15 mouse cellular contexts compared by ENCODE assay signal in the genomic region with DNA sequence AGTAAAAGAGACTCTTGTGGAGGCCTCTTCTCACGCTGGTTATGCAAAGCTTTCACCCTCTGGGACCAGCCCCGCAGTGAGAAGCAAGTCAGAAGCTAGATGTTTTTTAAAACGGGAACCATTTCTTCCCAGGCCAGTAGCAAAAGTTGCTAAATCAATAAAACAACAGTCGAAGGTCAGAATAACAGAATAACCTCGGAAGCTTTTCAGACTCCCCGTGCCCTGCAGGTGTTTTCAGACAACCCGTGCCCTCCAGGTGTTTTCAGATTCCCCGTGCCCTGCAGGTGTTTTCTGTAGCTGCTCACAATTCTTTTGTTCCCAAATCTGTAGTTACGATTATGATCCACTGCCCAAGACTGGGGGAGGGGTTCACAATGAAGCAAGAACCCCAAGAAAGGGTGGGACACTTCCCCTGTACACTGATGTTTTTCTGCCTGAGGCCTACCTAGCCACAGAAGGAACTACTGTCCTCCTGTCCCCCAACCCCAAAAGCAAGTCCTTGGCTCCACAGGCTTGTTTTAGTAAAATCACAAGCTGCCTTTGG. TPM values are rescaled to one million over a fixed set of nuclear protein-coding genes. Genes with fewer than 3 reads are reported as not detected.
DNase-seq lines count a peak whose midpoint lies in the region; ATAC-seq and TF ChIP-seq lines count a peak whose summit lies in the region.
"Had no signal": no experiment of that assay in that cellular context is flagged by ENCODE, and none has a peak within 500 bp of the region (broad histone marks: within the 10 kb centered on the region; RNA-seq: fewer than 3 reads in every experiment).

No protein-coding gene starts in this region.

- no peak overlapping the region for H3K27ac ChIP-seq in liver, embryonic 12.5 days
- no peak overlapping the region for H3K27ac ChIP-seq in liver, embryonic 11.5 days (ENCODE audit: low read depth, low read length)
- H3K27ac ChIP-seq in MEL (ENCODE audit: control insufficient read depth, low read depth, low read length) = peak overlapping the region; percentile 72; the same call in 1 of the 2 replicates
- peak overlapping the region; percentile 15 for H3K27ac ChIP-seq in liver, embryonic 13.5 days
- peak overlapping the region; percentile 62 for H3K27ac ChIP-seq in small intestine, adult 2 months (ENCODE audit: insufficient read depth, low read depth, low read length)
- no peak overlapping the region for H3K27ac ChIP-seq in lung, postnatal 0 days (ENCODE audit: low read length)
- H3K27ac ChIP-seq: forebrain, embryonic 12.5 days; hindbrain, embryonic 10.5 days; neural tube, embryonic 13.5 days had no signal

- TF ChIP-seq EP300 in MEL (IDR thresholded peaks at IDR 0.05; ENCODE audit: low read depth in 1 of 2, low read length in 2 of 2) = no peak
- no peak for TF ChIP-seq EP300 in lung, postnatal 0 days (IDR thresholded peaks at IDR 0.05)

- 0 out of 2 replicates have a peak, but pooled peaks cover 3% of the 10 kb centered on the region for H3K27me3 ChIP-seq in liver, embryonic 12.5 days (replicated peaks)
- no peaks in the 10 kb centered on the region for H3K27me3 ChIP-seq in liver, embryonic 11.5 days (replicated peaks; ENCODE audit: control insufficient read depth, insufficient read depth, low read length)
- H3K27me3 ChIP-seq in MEL (ENCODE audit: control insufficient read depth in 1 of 2, insufficient read depth in 2 of 2, low read length in 2 of 2) = no peaks in the 10 kb centered on the region
- H3K27me3 ChIP-seq in liver, embryonic 13.5 days = no peaks in the 10 kb centered on the region
- H3K27me3 ChIP-seq in small intestine, adult 2 months (ENCODE audit: control insufficient read depth, insufficient read depth, low read length) = no peaks in the 10 kb centered on the region
- H3K27me3 ChIP-seq in lung, postnatal 0 days (replicated peaks; ENCODE audit: insufficient read depth, low read length) = no peaks in the 10 kb centered on the region
- H3K27me3 ChIP-seq: forebrain, embryonic 12.5 days; neural tube, embryonic 13.5 days had no signal

- H3K79me2 ChIP-seq in MEL (ENCODE audit: control insufficient read depth, insufficient read depth, low read length, poor library complexity) = peaks cover 34% of the 10 kb centered on the region

- no peaks in the 10 kb centered on the region for H3K9me3 ChIP-seq in liver, embryonic 12.5 days (replicated peaks)
- no peaks in the 10 kb centered on the region for H3K9me3 ChIP-seq in liver, embryonic 11.5 days (ENCODE audit: control insufficient read depth, low read length)
- no peaks in the 10 kb centered on the region for H3K9me3 ChIP-seq in MEL (replicated peaks; ENCODE audit: insufficient read depth, low read length)
- no peaks in the 10 kb centered on the region for H3K9me3 ChIP-seq in liver, embryonic 13.5 days (replicated peaks)
- H3K9me3 ChIP-seq in lung, postnatal 0 days (ENCODE audit: low read length) = no peaks in the 10 kb centered on the region
- H3K9me3 ChIP-seq: forebrain, embryonic 12.5 days; hindbrain, embryonic 10.5 days; neural tube, embryonic 13.5 days had no signal

- no peaks in the 10 kb centered on the region for H3K36me3 ChIP-seq in liver, embryonic 12.5 days
- no peaks in the 10 kb centered on the region for H3K36me3 ChIP-seq in liver, embryonic 11.5 days (ENCODE audit: control insufficient read depth, insufficient read depth, low read length)
- peaks cover 0 to 12% of the 10 kb centered on the region in 2 experiments; a peak in 2 of 4 replicates for H3K36me3 ChIP-seq in MEL (ENCODE audit: control insufficient read depth in 1 of 2, insufficient read depth in 2 of 2, low read length in 2 of 2)
- H3K36me3 ChIP-seq in liver, embryonic 13.5 days = no peaks in the 10 kb centered on the region
- H3K36me3 ChIP-seq in small intestine, adult 2 months (ENCODE audit: control insufficient read depth, insufficient read depth, low read length) = no peaks in the 10 kb centered on the region
- H3K36me3 ChIP-seq in lung, postnatal 0 days (ENCODE audit: insufficient read depth, low read length) = no peaks in the 10 kb centered on the region
- H3K36me3 ChIP-seq: forebrain, embryonic 12.5 days; hindbrain, embryonic 10.5 days; neural tube, embryonic 13.5 days had no signal

- TF ChIP-seq RAD21 in MEL (IDR thresholded peaks at IDR 0.05; ENCODE audit: low read depth, low read length) = no peak

- 0 out of 2 replicates have a peak overlapping the region, but pooled peaks have one; percentile 26 for H3K4me2 ChIP-seq in liver, embryonic 12.5 days
- H3K4me2 ChIP-seq in liver, embryonic 11.5 days = no peak overlapping the region
- H3K4me2 ChIP-seq in liver, embryonic 13.5 days = peak overlapping the region; percentile 41
- no peak overlapping the region for H3K4me2 ChIP-seq in lung, postnatal 0 days (replicated peaks; ENCODE audit: low read depth, low read length)
- H3K4me2 ChIP-seq: forebrain, embryonic 12.5 days; neural tube, embryonic 13.5 days had no signal

- DNase-seq in liver, embryonic 11.5 days (ENCODE audit: low spot score) = no peak
- DNase-seq in MEL (ENCODE audit: low read depth, low spot score) = no peak
- no peak for DNase-seq in liver, embryonic 13.5 days
- no peak for DNase-seq in lung, postnatal 0 days (ENCODE audit: low spot score)
- no peak for DNase-seq in ovary, postnatal 36 days (ENCODE audit: low spot score)
- DNase-seq in Muller cell, postnatal 12 days (ENCODE audit: inconsistent ontology term) = no peak
- DNase-seq: adrenal gland, adult 8-10 months; kidney, postnatal 14 days; lung, postnatal 14 days had no signal

- ATAC-seq in liver, embryonic 12.5 days = no peak
- no peak for ATAC-seq in liver, embryonic 11.5 days (replicated peaks; ENCODE audit: low FRiP score)
- ATAC-seq in liver, embryonic 13.5 days (ENCODE audit: low read depth) = no peak
- no peak for ATAC-seq in lung, postnatal 0 days
- ATAC-seq: midbrain, embryonic 16.5 days had no signal

- peaks cover 17% of the 10 kb centered on the region for H3K4me1 ChIP-seq in liver, embryonic 12.5 days
- 0 out of 2 replicates have a peak, but pooled peaks cover 3% of the 10 kb centered on the region for H3K4me1 ChIP-seq in liver, embryonic 11.5 days (replicated peaks; ENCODE audit: control insufficient read depth, insufficient read depth, low read length)
- H3K4me1 ChIP-seq in MEL (ENCODE audit: control insufficient read depth in 1 of 2, insufficient read depth in 2 of 2, low read length in 2 of 2) = peaks cover 5 to 22% of the 10 kb centered on the region in 2 experiments; a peak in 3 of 4 replicates
- H3K4me1 ChIP-seq in liver, embryonic 13.5 days (replicated peaks) = peaks cover 33% of the 10 kb centered on the region
- H3K4me1 ChIP-seq in small intestine, adult 2 months (ENCODE audit: control insufficient read depth, insufficient read depth, insufficient read length, low read length) = peaks cover 8% of the 10 kb centered on the region
- no peaks in the 10 kb centered on the region for H3K4me1 ChIP-seq in lung, postnatal 0 days (ENCODE audit: insufficient read depth, low read depth, low read length)
- H3K4me1 ChIP-seq: forebrain, embryonic 12.5 days; neural tube, embryonic 13.5 days had no signal

- TF ChIP-seq CTCF in MEL (IDR thresholded peaks at IDR 0.05 in 2 of 3, conservative IDR thresholded peaks at IDR 0.05 in 1 of 3; ENCODE audit: control insufficient read depth in 1 of 3, insufficient read depth in 1 of 3, low read depth in 2 of 3, low read length in 3 of 3, poor library complexity in 1 of 3, severe bottlenecking in 1 of 3) = no peak
- TF ChIP-seq CTCF in small intestine, adult 2 months (IDR thresholded peaks at IDR 0.05; ENCODE audit: extremely low read depth, insufficient read length, insufficient replicate concordance, low read depth, low read length) = no peak
- TF ChIP-seq CTCF in lung, postnatal 0 days (IDR thresholded peaks at IDR 0.05) = no peak

- no peak for TF ChIP-seq POLR2A in MEL (IDR thresholded peaks at IDR 0.05; ENCODE audit: control insufficient read depth in 1 of 2, insufficient read depth in 1 of 2, low read depth in 1 of 2, low read length in 2 of 2, poor library complexity in 1 of 2)
- no peak for TF ChIP-seq POLR2A in small intestine, adult 2 months (IDR thresholded peaks at IDR 0.05; ENCODE audit: low read depth, low read length)

- 65% methylated on average over 9 of the region's 9 CpGs for WGBS in liver, embryonic 12.5 days (ENCODE audit: insufficient replicate concordance)
- 68% methylated on average over 9 of the region's 9 CpGs for WGBS in liver, embryonic 11.5 days
- 57% methylated on average over 9 of the region's 9 CpGs for WGBS in liver, embryonic 13.5 days (ENCODE audit: insufficient replicate concordance)
- 25% methylated on average over 9 of the region's 9 CpGs for WGBS in small intestine, adult 2 months
- 71% methylated on average over 9 of the region's 9 CpGs for WGBS in lung, postnatal 0 days

- H3K4me3 ChIP-seq in liver, embryonic 12.5 days = 0 out of 2 replicates have a peak overlapping the region, but pooled peaks have one; percentile 36
- H3K4me3 ChIP-seq in liver, embryonic 11.5 days (ENCODE audit: low read depth, low read length) = no peak overlapping the region
- peak overlapping the region; percentile 58 to 96 for H3K4me3 ChIP-seq in MEL (ENCODE audit: control insufficient read depth in 1 of 2, insufficient read depth in 1 of 2, low read depth in 2 of 2, low read length in 2 of 2)
- peak overlapping the region; percentile 2; the same call in 1 of the 2 replicates for H3K4me3 ChIP-seq in liver, embryonic 13.5 days (replicated peaks)
- H3K4me3 ChIP-seq in small intestine, adult 2 months (ENCODE audit: low read depth, low read length) = peak overlapping the region; percentile 65
- no peak overlapping the region for H3K4me3 ChIP-seq in lung, postnatal 0 days (ENCODE audit: low read depth, low read length)
- H3K4me3 ChIP-seq: forebrain, embryonic 12.5 days; hindbrain, embryonic 10.5 days; neural tube, embryonic 13.5 days had no signal

- H3K9ac ChIP-seq in liver, embryonic 12.5 days = no peak overlapping the region
- no peak overlapping the region for H3K9ac ChIP-seq in liver, embryonic 11.5 days (ENCODE audit: low read depth, low read length)
- peak overlapping the region; percentile 85 for H3K9ac ChIP-seq in MEL (ENCODE audit: control insufficient read depth, low read depth, low read length, poor library complexity, severe bottlenecking)
- no peak overlapping the region for H3K9ac ChIP-seq in liver, embryonic 13.5 days
- no peak overlapping the region for H3K9ac ChIP-seq in lung, postnatal 0 days (replicated peaks; ENCODE audit: low read depth)
- H3K9ac ChIP-seq: forebrain, embryonic 12.5 days; neural tube, embryonic 13.5 days had no signal

RNA-seq across cellular contexts. Expression of a gene that starts 45.5 kb away (rescaled TPM):
- polyA plus RNA-seq in liver, embryonic 12.5 days (2016; fragmentation: Nextera tagmentation; extraction: Ambion mirVana) = 42.2 and 42.6 TPM in 2 replicates
- polyA plus RNA-seq in liver, embryonic 11.5 days (2014; fragmentation: Nextera tagmentation; extraction: Ambion mirVana) = 61.4 and 62.5 TPM in 2 replicates
- 29.3 and 31.0 TPM in 2 replicates for total RNA-seq in MEL (2012; rRNA removed)
- 10 to 100 TPM in 1 of 2 experiments, not detected in 1; 43.6 TPM for polyA plus RNA-seq in MEL (2012; ENCODE audit: insufficient read depth in 1 of 2, insufficient read length in 2 of 2, low read depth in 1 of 2, low replicate concordance in 2 of 2, missing spikeins in 1 of 2)
- polyA plus RNA-seq in liver, embryonic 13.5 days (2015; fragmentation: Nextera tagmentation; extraction: Ambion mirVana) = 32.3 and 34.4 TPM in 2 replicates
- polyA plus RNA-seq in small intestine, adult 2 months (2012; rRNA removed) = 10.3 and 14.4 TPM in 2 replicates
- polyA plus RNA-seq in lung, postnatal 0 days (2015; fragmentation: Nextera tagmentation; extraction: Ambion mirVana) = 36.3 and 42.5 TPM in 2 replicates

RNA-seq across cellular contexts. Expression of a gene that starts 46.6 kb away (rescaled TPM):
- polyA plus RNA-seq in liver, embryonic 12.5 days (2016; fragmentation: Nextera tagmentation; extraction: Ambion mirVana) = 3.9 and 4.7 TPM in 2 replicates
- 3.7 and 4.1 TPM in 2 replicates for polyA plus RNA-seq in liver, embryonic 11.5 days (2014; fragmentation: Nextera tagmentation; extraction: Ambion mirVana)
- total RNA-seq in MEL (2012; rRNA removed) = 14.2 and 14.8 TPM in 2 replicates
- polyA plus RNA-seq in MEL (2012; ENCODE audit: insufficient read depth in 1 of 2, insufficient read length in 2 of 2, low read depth in 1 of 2, low replicate concordance in 2 of 2, missing spikeins in 1 of 2) = 10 to 100 TPM in 1 of 2 experiments, not detected in 1; 28.8 TPM
- 3.9 and 4.7 TPM in 2 replicates for polyA plus RNA-seq in liver, embryonic 13.5 days (2015; fragmentation: Nextera tagmentation; extraction: Ambion mirVana)
- polyA plus RNA-seq in small intestine, adult 2 months (2012; rRNA removed) = 2.9 and 4.0 TPM in 2 replicates
- polyA plus RNA-seq in lung, postnatal 0 days (2015; fragmentation: Nextera tagmentation; extraction: Ambion mirVana) = 7.5 and 8.3 TPM in 2 replicates

Comparison
In these comparisons a context has a peak if more than half of its experiments do, and no peak if none do; other contexts are left out.
1. H3K27ac ChIP-seq: peak in MEL (single experiment), liver, embryonic 13.5 days (single experiment) and small intestine, adult 2 months (single experiment); none in liver, embryonic 12.5 days (single experiment), liver, embryonic 11.5 days (single experiment) and lung, postnatal 0 days (single experiment).
2. H3K4me2 ChIP-seq: peak in liver, embryonic 12.5 days (single experiment) and liver, embryonic 13.5 days (single experiment); none in liver, embryonic 11.5 days (single experiment) and lung, postnatal 0 days (single experiment).
3. H3K4me3 ChIP-seq: peak in liver, embryonic 12.5 days (single experiment), MEL (2 of 2), liver, embryonic 13.5 days (single experiment) and small intestine, adult 2 months (single experiment); none in liver, embryonic 11.5 days (single experiment) and lung, postnatal 0 days (single experiment).